Mouse (Mus musculus) megakaryocyte, embryonic 14.5 days (primary cell): ENCODE results near the gene Agrp.

Experiments
- FLI1 ChIP-seq: IDR thresholded peaks from 2 replicates; pipeline ENCODE4 v1.6.1; 2012; ENCODE audit warnings: low read length, inconsistent platforms, mixed read lengths
- GATA1 ChIP-seq: IDR thresholded peaks from 3 replicates; pipeline ENCODE4 v1.6.1; 2012; ENCODE audit warnings: mixed read lengths, low read length, inconsistent platforms, borderline replicate concordance

GRCm38 (mm10) chr8:105521061-105521460, 116.1 kb downstream of the Agrp start:
- no peak for TF ChIP-seq GATA1
- no peak for TF ChIP-seq FLI1
